Mouse (Mus musculus) bone marrow, adult 2 months (tissue): ENCODE data around the gene Fam178b.

Experiments used
- CTCF ChIP-seq: fragments of 200-500 bp; IDR thresholded peaks from 2 replicates; pipeline ENCODE4 v1.5.1; 2011; ENCODE audit warnings: low read length, control low read depth; ENCODE audit not compliant: control insufficient read depth, insufficient read depth
- POLR2A ChIP-seq: fragments of 200-500 bp; IDR thresholded peaks from 2 replicates; pipeline ENCODE4 v1.6.1; 2011; ENCODE audit warnings: low read depth, mild to moderate bottlenecking, control low read depth, low read length, borderline replicate concordance; ENCODE audit not compliant: control insufficient read depth

DNA sequence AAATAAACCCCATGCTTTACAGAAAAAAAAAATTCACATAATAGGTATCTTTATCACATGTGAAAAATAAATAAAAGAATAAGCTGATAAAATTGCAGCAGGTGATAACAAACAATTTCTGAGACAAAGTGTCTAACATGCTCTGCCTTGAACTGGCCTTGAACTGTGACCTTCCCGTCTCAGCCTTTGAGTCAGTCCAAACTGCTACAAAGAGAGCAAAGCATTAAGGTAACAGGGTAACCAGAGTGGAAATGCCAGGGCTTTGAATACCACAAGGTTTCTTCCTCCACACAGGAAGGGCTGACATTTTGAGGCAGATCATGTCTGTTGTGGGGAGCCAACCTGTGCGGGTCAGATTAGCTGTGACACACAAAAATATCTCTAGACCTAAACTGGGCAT is 137.6 kb downstream of the Fam178b start:
- TF ChIP-seq CTCF: no peak
- TF ChIP-seq POLR2A: no peak
